Mouse (Mus musculus): ENCODE data around the gene Gm42715.

Gm42715 gene

GRCm38 (mm10) chr7:127587196-127587595 lies 67.8 kb downstream of the Gm42715 start:
- no peak for DNase-seq

GRCm38 (mm10) chr7:127588011-127588871 lies 68.9 kb downstream of the Gm42715 start, which contains the start of the genes Ccdc189 and Rnf40:
Gene Ccdc189, minus strand, starts transcription at chr7:127588595.
Gene Rnf40, plus strand, starts transcription at chr7:127588767.
- peak; percentile 94 for DNase-seq

- no peak for DNase-seq
Measured at GRCm38 (mm10) chr7:127588901-127589300, 69.5 kb downstream of the Gm42715 start.

- DNase-seq: no peak
Measured at GRCm38 (mm10) chr7:127589637-127590036, 70.3 kb downstream of the Gm42715 start.

- no peak for DNase-seq
Measured at GRCm38 (mm10) chr7:127591108-127591507, 71.7 kb downstream of the Gm42715 start.

- DNase-seq: no peak
Measured at GRCm38 (mm10) chr7:127592575-127592974, 73.2 kb downstream of the Gm42715 start.

GRCm38 (mm10) chr7:127596747-127597146 lies 77.4 kb downstream of the Gm42715 start:
- DNase-seq: no peak

GRCm38 (mm10) chr7:127600612-127601011 lies 81.2 kb downstream of the Gm42715 start:
- DNase-seq: no peak

- DNase-seq: no peak
Measured at GRCm38 (mm10) chr7:127601735-127602134, 82.4 kb downstream of the Gm42715 start.

GRCm38 (mm10) chr7:127602903-127603302 lies 83.5 kb downstream of the Gm42715 start:
- no peak for DNase-seq

GRCm38 (mm10) chr7:127604256-127604655 lies 84.9 kb downstream of the Gm42715 start:
- no peak for DNase-seq

- no peak for DNase-seq
Measured at GRCm38 (mm10) chr7:127607150-127607549, 87.8 kb downstream of the Gm42715 start.

- DNase-seq: no peak
Measured at GRCm38 (mm10) chr7:127611011-127611410, 91.6 kb downstream of the Gm42715 start.

- DNase-seq: no peak
Measured at GRCm38 (mm10) chr7:127611561-127611960, 92.2 kb downstream of the Gm42715 start.

- DNase-seq: no peak
Measured at GRCm38 (mm10) chr7:127613501-127613900, 94.1 kb downstream of the Gm42715 start.

- DNase-seq: peak; percentile 25
Measured at GRCm38 (mm10) chr7:127614091-127614490, 94.7 kb downstream of the Gm42715 start.

- peak; percentile 38 for DNase-seq
Measured at GRCm38 (mm10) chr7:127614511-127614890, 95.1 kb downstream of the Gm42715 start.

- DNase-seq: peak; percentile 77
Measured at GRCm38 (mm10) chr7:127614891-127615843, 95.8 kb downstream of the Gm42715 start, which contains the start of gene Zfp629. Gene Zfp629, minus strand, starts transcription at chr7:127615797.

GRCm38 (mm10) chr7:127616336-127616735 lies 97.0 kb downstream of the Gm42715 start:
- peak; percentile 24 for DNase-seq
